Mouse (Mus musculus) megakaryocyte, embryonic 14.5 days (primary cell): Measurements from ENCODE around the gene Wipf1.

Experiments
- FLI1 ChIP-seq: IDR thresholded peaks from 2 replicates; pipeline ENCODE4 v1.6.1; 2012; ENCODE audit warnings: low read length, inconsistent platforms, mixed read lengths
- GATA1 ChIP-seq: IDR thresholded peaks from 3 replicates; pipeline ENCODE4 v1.6.1; 2012; ENCODE audit warnings: mixed read lengths, low read length, inconsistent platforms, borderline replicate concordance

DNA sequence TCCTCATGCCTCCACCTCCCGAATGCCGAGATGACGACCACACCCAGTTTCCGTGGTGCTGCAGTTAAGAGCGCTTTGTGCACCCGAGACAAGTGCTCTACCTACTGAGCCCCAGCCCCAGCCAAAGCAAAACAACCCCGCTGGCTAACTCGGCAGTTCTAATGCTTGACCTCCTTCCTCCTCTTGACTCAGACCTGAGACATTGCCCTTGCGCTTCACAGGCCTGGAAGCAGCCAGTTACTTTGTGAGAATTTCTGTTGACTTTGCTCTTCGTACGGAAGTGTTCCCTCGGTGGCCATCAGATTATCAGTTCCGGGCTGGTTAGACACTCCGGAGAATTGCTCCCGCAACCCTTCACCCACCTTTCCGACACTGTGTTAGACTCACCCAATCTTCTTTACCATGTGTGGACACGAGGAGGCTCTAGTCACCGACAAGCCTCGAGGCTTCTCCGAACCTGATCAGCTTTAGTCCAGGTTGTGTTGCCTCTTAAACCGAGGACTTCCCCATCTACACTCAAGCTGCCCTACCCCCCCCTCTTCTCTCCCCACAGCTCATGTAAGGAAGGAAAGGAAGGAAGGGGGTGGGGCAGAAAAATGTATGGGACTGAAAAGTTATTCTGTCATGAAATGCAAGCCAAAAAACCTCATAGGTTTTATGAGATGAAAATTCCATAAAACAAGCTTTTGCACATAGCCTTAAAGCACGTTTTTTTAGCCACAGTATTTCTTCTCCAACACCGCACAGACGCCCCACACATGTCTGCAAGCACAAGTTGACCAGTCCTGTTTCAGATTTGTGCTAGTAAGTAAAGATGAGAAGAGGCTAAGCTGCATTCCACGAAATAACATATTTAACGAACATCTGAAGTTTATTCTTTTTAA is 44.1 kb downstream of the Wipf1 start:
- TF ChIP-seq GATA1 (peak; percentile 88), FLI1 (no peak)
